ENCODE assay signal across 11 mouse cellular contexts in genomic region chr1:177703147-177703807, GRCm38 (mm10). TPM values are rescaled to one million over a fixed set of nuclear protein-coding genes. Genes with fewer than 3 reads are reported as not detected.
DNase-seq lines count a peak whose midpoint lies in the region; ATAC-seq and TF ChIP-seq lines count a peak whose summit lies in the region.
"Had no signal": no experiment of that assay in that cellular context is flagged by ENCODE, and none has a peak within 500 bp of the region (broad histone marks: within the 10 kb centered on the region; RNA-seq: fewer than 3 reads in every experiment).

No protein-coding gene starts in this region.

- H3K36me3 ChIP-seq in lung, postnatal 0 days (ENCODE audit: insufficient read depth, low read length), result no peaks in the 10 kb centered on the region
- H3K36me3 ChIP-seq in limb, embryonic 14.5 days (ENCODE audit: control insufficient read depth, insufficient read depth, low read length), result no peaks in the 10 kb centered on the region
- no peaks in the 10 kb centered on the region for H3K36me3 ChIP-seq in stomach, embryonic 16.5 days (ENCODE audit: control insufficient read depth, insufficient read depth, low read length)
- H3K36me3 ChIP-seq: limb, embryonic 15.5 days had no signal

- H3K4me3 ChIP-seq in gastrocnemius, adult 2 months, result peak overlapping the region; percentile 76
- H3K4me3 ChIP-seq in lung, postnatal 0 days (ENCODE audit: low read depth, low read length), result no peak overlapping the region
- no peak overlapping the region for H3K4me3 ChIP-seq in limb, embryonic 14.5 days (replicated peaks; ENCODE audit: low read length)
- no peak overlapping the region; the same call in 1 of the 2 replicates for H3K4me3 ChIP-seq in stomach, embryonic 16.5 days (replicated peaks; ENCODE audit: low read length)

- peak overlapping the region; percentile 86; the same call in 1 of the 2 replicates for H3K4me2 ChIP-seq in lung, postnatal 0 days (replicated peaks; ENCODE audit: low read depth, low read length)
- peak overlapping the region; percentile 90 for H3K4me2 ChIP-seq in limb, embryonic 14.5 days (replicated peaks; ENCODE audit: low read depth, low read length, severe bottlenecking)
- peak overlapping the region; percentile 90 for H3K4me2 ChIP-seq in stomach, embryonic 16.5 days (ENCODE audit: low read depth, low read length)

- no peaks in the 10 kb centered on the region for H3K4me1 ChIP-seq in lung, postnatal 0 days (ENCODE audit: insufficient read depth, low read depth, low read length)
- H3K4me1 ChIP-seq in limb, embryonic 14.5 days (ENCODE audit: control insufficient read depth, insufficient read depth, low read length), result no peaks in the 10 kb centered on the region; the same call in 1 of the 2 replicates
- H3K4me1 ChIP-seq in stomach, embryonic 16.5 days (ENCODE audit: control insufficient read depth, insufficient read depth, low read length), result no peaks in the 10 kb centered on the region

- DNase-seq in gastrocnemius, adult 2 months, result no peak
- DNase-seq in gastrocnemius, postnatal 25 days, result no peak
- DNase-seq in lung, postnatal 0 days (ENCODE audit: low spot score), result no peak
- no peak for DNase-seq in lung, postnatal 25 days (ENCODE audit: low spot score)
- DNase-seq in limb, embryonic 14.5 days (ENCODE audit: low spot score), result no peak
- DNase-seq in cerebellum, postnatal 25 days, result no peak
- no peak for DNase-seq in embryo, embryonic 9.5 days (ENCODE audit: extremely low spot score)

- H3K9me3 ChIP-seq in lung, postnatal 0 days (ENCODE audit: low read length), result no peaks in the 10 kb centered on the region
- no peaks in the 10 kb centered on the region for H3K9me3 ChIP-seq in limb, embryonic 14.5 days (ENCODE audit: control insufficient read depth, low read length)
- H3K9me3 ChIP-seq in stomach, embryonic 16.5 days (replicated peaks; ENCODE audit: control insufficient read depth, low read length), result no peaks in the 10 kb centered on the region
- H3K9me3 ChIP-seq: limb, embryonic 15.5 days had no signal

- no peak for TF ChIP-seq POLR2A in limb, embryonic 14.5 days (IDR thresholded peaks at IDR 0.05; ENCODE audit: borderline replicate concordance, extremely low read depth, insufficient read depth, insufficient read length)

- 45% methylated on average over 6 of the region's 6 CpGs for WGBS in lung, postnatal 0 days
- WGBS in limb, embryonic 14.5 days, result 41% methylated on average over 6 of the region's 6 CpGs
- 47% methylated on average over 6 of the region's 6 CpGs for WGBS in stomach, embryonic 16.5 days

- no peaks in the 10 kb centered on the region for H3K27me3 ChIP-seq in lung, postnatal 0 days (replicated peaks; ENCODE audit: insufficient read depth, low read length)
- no peaks in the 10 kb centered on the region for H3K27me3 ChIP-seq in limb, embryonic 14.5 days (ENCODE audit: control insufficient read depth, insufficient read depth, low read length)
- no peaks in the 10 kb centered on the region for H3K27me3 ChIP-seq in stomach, embryonic 16.5 days (ENCODE audit: control insufficient read depth, insufficient read depth, low read length)
- H3K27me3 ChIP-seq: limb, embryonic 15.5 days had no signal

- intact Hi-C loops in gastrocnemius, adult 2 months (cut with DNase I), result loop anchor here (5.0 kb wide), 3 partner anchors 94 to 826 kb away; partner anchors contain the start of gene Adss

- TF ChIP-seq CTCF in gastrocnemius, adult 2 months (IDR thresholded peaks at IDR 0.05), result no peak
- TF ChIP-seq CTCF in lung, postnatal 0 days (IDR thresholded peaks at IDR 0.05), result no peak

- no peak overlapping the region; the same call in 1 of the 2 replicates for H3K27ac ChIP-seq in gastrocnemius, adult 2 months
- no peak overlapping the region for H3K27ac ChIP-seq in lung, postnatal 0 days (ENCODE audit: low read length)
- H3K27ac ChIP-seq in limb, embryonic 14.5 days (replicated peaks; ENCODE audit: low read depth, low read length), result no peak overlapping the region
- no peak overlapping the region for H3K27ac ChIP-seq in stomach, embryonic 16.5 days (ENCODE audit: low read length)
- H3K27ac ChIP-seq: limb, embryonic 15.5 days had no signal

- TF ChIP-seq EP300 in lung, postnatal 0 days (IDR thresholded peaks at IDR 0.05), result no peak

- ATAC-seq in lung, postnatal 0 days, result no peak
- ATAC-seq in limb, embryonic 14.5 days (ENCODE audit: low FRiP score, low read depth), result no peak
- no peak for ATAC-seq in stomach, embryonic 16.5 days (ENCODE audit: insufficient read depth, low FRiP score)

- H3K9ac ChIP-seq in lung, postnatal 0 days (replicated peaks; ENCODE audit: low read depth), result no peak overlapping the region
- H3K9ac ChIP-seq in limb, embryonic 14.5 days (ENCODE audit: low read depth, low read length, severe bottlenecking), result no peak overlapping the region
- no peak overlapping the region for H3K9ac ChIP-seq in stomach, embryonic 16.5 days (ENCODE audit: low read length)

RNA-seq across cellular contexts. Expression of gene 1700016C15Rik, which starts 26.3 kb away (rescaled TPM):
- total RNA-seq in gastrocnemius, adult 2 months (2021), result not detected
- under 1 TPM in 1 of 2 experiments, not detected in 1; 0.48 TPM for total RNA-seq in gastrocnemius, postnatal 25 days (2021)
- polyA plus RNA-seq in lung, postnatal 0 days (2015; fragmentation: Nextera tagmentation; extraction: Ambion mirVana), result 0.94 and 1.8 TPM in 2 replicates
- polyA plus RNA-seq in limb, embryonic 14.5 days (2012; rRNA removed), result not detected in 2 replicates
- polyA plus RNA-seq in limb, embryonic 14.5 days (2014; fragmentation: Nextera tagmentation; extraction: Ambion mirVana), result not detected in 2 replicates
- 0.25 and 0.52 TPM in 2 replicates for polyA plus RNA-seq in stomach, embryonic 16.5 days (2015; fragmentation: Nextera tagmentation; extraction: Ambion mirVana)
- polyA plus RNA-seq: brain, embryonic 14.5 days; frontal cortex, adult 2 months; limb, embryonic 15.5 days had no signal
